Mouse (Mus musculus) kidney, adult 2 months (tissue): ENCODE data around the gene Inppl1.

Experiments used
- CTCF ChIP-seq: fragments of 200-500 bp; conservative IDR thresholded peaks from 2 replicates; pipeline ENCODE4 v1.5.1; 2011; ENCODE audit warnings: low read depth, mild to moderate bottlenecking, control low read depth, low read length, moderate library complexity, mixed read lengths; ENCODE audit not compliant: insufficient read depth, insufficient read length
- POLR2A ChIP-seq: fragments of 200-500 bp; IDR thresholded peaks from one replicate; pipeline ENCODE4 v1.6.1; 2011; ENCODE audit warnings: low read depth, low read length, control low read depth

DNA sequence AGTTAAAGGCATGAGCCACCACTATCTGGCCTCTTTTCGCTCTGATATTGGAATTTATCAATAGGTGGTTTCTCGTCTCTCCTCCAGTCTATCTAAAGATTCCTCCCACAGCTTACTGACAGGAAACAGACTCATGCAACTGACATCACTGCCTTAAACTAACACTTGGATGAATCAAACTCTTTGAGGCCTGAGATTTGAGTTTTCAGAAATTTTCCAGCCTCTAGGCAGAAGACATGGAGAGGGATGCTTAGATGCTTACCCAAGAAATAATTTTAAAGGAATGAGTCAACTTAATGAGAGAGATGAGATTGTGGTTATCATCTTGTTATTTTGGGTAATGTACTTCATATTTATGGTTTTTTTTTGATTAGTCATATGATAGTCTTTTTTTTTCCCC, 15.8 kb upstream of the Inppl1 start:
- no peak for TF ChIP-seq CTCF
- no peak for TF ChIP-seq POLR2A
